Mouse (Mus musculus): Measurements from ENCODE around the gene Mbnl2. TPM values are rescaled to one million over a fixed set of nuclear protein-coding genes. Genes with fewer than 3 reads are reported as not detected.

The Mbnl2 gene
- polyA plus RNA-seq, 3 experiments from 2014 or later = 42.4 to 57.5 (median 51.7) TPM

GRCm38 (mm10) chr14:120388818-120389691 lies 113.6 kb downstream of the Mbnl2 start:
- ATAC-seq = no peak

GRCm38 (mm10) chr14:120390231-120390944 lies 114.9 kb downstream of the Mbnl2 start:
- ATAC-seq = no peak

- no peak for ATAC-seq
Observed at GRCm38 (mm10) chr14:120391701-120392100, 116.2 kb downstream of the Mbnl2 start.

GRCm38 (mm10) chr14:120392441-120392840 lies 117.0 kb downstream of the Mbnl2 start:
- ATAC-seq = no peak

GRCm38 (mm10) chr14:120393441-120393840 lies 118.0 kb downstream of the Mbnl2 start:
- ATAC-seq = no peak

GRCm38 (mm10) chr14:120394216-120394615 lies 118.7 kb downstream of the Mbnl2 start:
- ATAC-seq = no peak

- no peak for ATAC-seq
Observed at GRCm38 (mm10) chr14:120394827-120395226, 119.4 kb downstream of the Mbnl2 start.

GRCm38 (mm10) chr14:120395501-120395900 lies 120.0 kb downstream of the Mbnl2 start:
- no peak for ATAC-seq

GRCm38 (mm10) chr14:120397871-120398647 lies 122.6 kb downstream of the Mbnl2 start:
- ATAC-seq = peak; percentile 88

GRCm38 (mm10) chr14:120399614-120400013 lies 124.1 kb downstream of the Mbnl2 start:
- ATAC-seq = no peak

- ATAC-seq = no peak
Observed at GRCm38 (mm10) chr14:120401158-120401557, 125.7 kb downstream of the Mbnl2 start.

GRCm38 (mm10) chr14:120402715-120403114 lies 127.2 kb downstream of the Mbnl2 start:
- no peak for ATAC-seq

- no peak for ATAC-seq
Observed at GRCm38 (mm10) chr14:120404364-120404763, 128.9 kb downstream of the Mbnl2 start.

- ATAC-seq = no peak
Observed at GRCm38 (mm10) chr14:120404811-120405582, 129.5 kb downstream of the Mbnl2 start.

- no peak for ATAC-seq
Observed at GRCm38 (mm10) chr14:120405597-120405996, 130.1 kb downstream of the Mbnl2 start.

GRCm38 (mm10) chr14:120406271-120406670 lies 130.8 kb downstream of the Mbnl2 start:
- ATAC-seq = no peak

GRCm38 (mm10) chr14:120406820-120407219 lies 131.4 kb downstream of the Mbnl2 start:
- ATAC-seq = peak; percentile 88

GRCm38 (mm10) chr14:120409854-120410253 lies 134.4 kb downstream of the Mbnl2 start:
- no peak for ATAC-seq

- ATAC-seq = no peak
Observed at GRCm38 (mm10) chr14:120416886-120417285, 141.4 kb downstream of the Mbnl2 start.

GRCm38 (mm10) chr14:120418964-120419363 lies 143.5 kb downstream of the Mbnl2 start:
- ATAC-seq = no peak

GRCm38 (mm10) chr14:120428497-120428896 lies 153.0 kb downstream of the Mbnl2 start:
- ATAC-seq = no peak

- ATAC-seq = peak; percentile 35
Observed at GRCm38 (mm10) chr14:120432773-120433172, 157.3 kb downstream of the Mbnl2 start.
